Mouse (Mus musculus) embryonic facial prominence, embryonic 11.5 days (tissue): ENCODE results near the gene Lhx5. TPM values are rescaled to one million over a fixed set of nuclear protein-coding genes. Genes with fewer than 3 reads are reported as not detected.

Experiments used
- ATAC-seq: fragments of 200-750 bp; cut with Nextera tagmentation; replicated peaks from 2 replicates; pipeline ENCODE4 v1.8.0; 2017; ENCODE audit warnings: low read depth; ENCODE audit not compliant: insufficient number of reproducible peaks, low FRiP score, low TSS enrichment
- DNase-seq: peaks from one replicate; pipeline ENCODE4 v3.0.0-alpha.2; 2015; ENCODE audit warnings: low spot score
- H3K27ac ChIP-seq: fragments of 300-500 bp; sonication (generic); replicated peaks from 2 replicates; pipeline ENCODE4 v1.5.1; 2014; ENCODE audit warnings: mild to moderate bottlenecking, low read depth, low read length, control low read depth
- H3K27me3 ChIP-seq: fragments of 300-500 bp; sonication (generic); 2 replicates; pipeline ENCODE4 v1.6.1; 2014; ENCODE audit warnings: mild to moderate bottlenecking, low read length, moderate library complexity, mixed read lengths; ENCODE audit not compliant: control insufficient read depth, insufficient read depth
- H3K36me3 ChIP-seq: fragments of 300-500 bp; sonication (generic); replicated peaks from 2 replicates; pipeline ENCODE4 v1.6.1; 2014; ENCODE audit warnings: low read depth, mild to moderate bottlenecking, low read length, moderate library complexity, mixed read lengths; ENCODE audit not compliant: control insufficient read depth, insufficient read depth
- H3K4me1 ChIP-seq: fragments of 300-500 bp; sonication (generic); 2 replicates; pipeline ENCODE4 v1.6.1; 2014; ENCODE audit warnings: low read length, mixed read lengths; ENCODE audit not compliant: control insufficient read depth, insufficient read depth
- H3K4me2 ChIP-seq: fragments of 300-500 bp; sonication (generic); 2 replicates; pipeline ENCODE4 v1.6.1; 2014; ENCODE audit warnings: low read depth, mild to moderate bottlenecking, control low read depth, low read length, moderate library complexity
- H3K4me3 ChIP-seq: fragments of 300-500 bp; sonication (generic); 2 replicates; pipeline ENCODE4 v1.5.1; 2014; ENCODE audit warnings: low read depth, low read length, control low read depth
- H3K9ac ChIP-seq: fragments of 300-500 bp; sonication (generic); replicated peaks from 2 replicates; pipeline ENCODE4 v1.6.1; 2014; ENCODE audit warnings: mild to moderate bottlenecking, control low read depth, low read length
- H3K9me3 ChIP-seq: fragments of 300-500 bp; sonication (generic); replicated peaks from 2 replicates; pipeline ENCODE4 v1.6.1; 2016; ENCODE audit warnings: mild to moderate bottlenecking, low read length, inconsistent platforms, mixed read lengths; ENCODE audit not compliant: control insufficient read depth
- WGBS: fragments of 180-500 bp; shearing (Covaris S2); extraction: QIAGEN DNeasy Blood & Tissue Kit; methylation state at CpG from one replicate; pipeline ENCODE4 v1.1.7; 2014; 5-methylcytosine and 5-hydroxymethylcytosine counted together
- polyA plus RNA-seq: library from polyadenylated mRNA; unstranded; fragments of >200 nt; fragmentation: Nextera tagmentation; extraction: Ambion mirVana; gene quantifications from 2 replicates; pipeline ENCODE4 v1.2.1, GENCODE M21; 2014

Lhx5 gene
- polyA plus RNA-seq, 1 experiment from 2014 or later = 1.5 TPM

- H3K27ac ChIP-seq = no peak overlapping the region
- H3K9ac ChIP-seq = no peak overlapping the region
- no peak overlapping the region for H3K4me2 ChIP-seq
- no peaks in the 10 kb centered on the region for H3K27me3 ChIP-seq
- no peaks in the 10 kb centered on the region for H3K36me3 ChIP-seq
- no peaks in the 10 kb centered on the region for H3K4me1 ChIP-seq
- no peak overlapping the region for H3K4me3 ChIP-seq
- no peaks in the 10 kb centered on the region for H3K9me3 ChIP-seq
- no peak for DNase-seq
- 90% methylated on average over 6 of the region's 6 CpGs for WGBS
- no peak for ATAC-seq
Measured at GRCm38 (mm10) chr5:120468830-120469229, 37.3 kb downstream of the Lhx5 start.

GRCm38 (mm10) chr5:120471538-120471937 is 40.0 kb downstream of the Lhx5 start:
- H3K27ac ChIP-seq = no peak overlapping the region
- H3K4me3 ChIP-seq = no peak overlapping the region
- 36% methylated on average over 4 of the region's 4 CpGs for WGBS
- H3K27me3 ChIP-seq = no peaks in the 10 kb centered on the region
- H3K36me3 ChIP-seq = no peaks in the 10 kb centered on the region
- no peak for ATAC-seq
- no peak overlapping the region for H3K4me2 ChIP-seq
- H3K9ac ChIP-seq = no peak overlapping the region
- no peak for DNase-seq
- no peaks in the 10 kb centered on the region for H3K4me1 ChIP-seq
- no peaks in the 10 kb centered on the region for H3K9me3 ChIP-seq

GRCm38 (mm10) chr5:120472770-120473169 is 41.3 kb downstream of the Lhx5 start, which contains the start of gene Sdsl:
TSS of gene Sdsl (minus strand) at chr5:120472810.
- Histone ChIP-seq H3K9me3 (no peaks in the 10 kb centered on the region), H3K27me3 (no peaks in the 10 kb centered on the region), H3K27ac (no peak within 1 kb of the TSS), H3K9ac (no peak within 1 kb of the TSS), H3K4me1 (no peaks in the 10 kb centered on the region), H3K36me3 (no peaks in the 10 kb centered on the region), H3K4me3 (no peak within 1 kb of the TSS), H3K4me2 (no peak within 1 kb of the TSS)
- ATAC-seq = no peak
- WGBS = 76% methylated on average over 8 of the region's 8 CpGs
- DNase-seq = no peak

GRCm38 (mm10) chr5:120473361-120473760 is 41.9 kb downstream of the Lhx5 start:
- DNase-seq (no peak), ATAC-seq (no peak)
- WGBS = 95% methylated on average over 2 of the region's 2 CpGs
- H3K4me1 ChIP-seq = no peaks in the 10 kb centered on the region
- no peak overlapping the region for H3K4me2 ChIP-seq
- H3K4me3 ChIP-seq = no peak overlapping the region
- H3K9me3 ChIP-seq = no peaks in the 10 kb centered on the region
- H3K27me3 ChIP-seq = no peaks in the 10 kb centered on the region
- H3K27ac ChIP-seq = no peak overlapping the region
- no peak overlapping the region for H3K9ac ChIP-seq
- no peaks in the 10 kb centered on the region for H3K36me3 ChIP-seq

GRCm38 (mm10) chr5:120475861-120476260 is 44.4 kb downstream of the Lhx5 start:
- Histone ChIP-seq H3K27ac (no peak overlapping the region), H3K9ac (no peak overlapping the region), H3K27me3 (no peaks in the 10 kb centered on the region), H3K9me3 (no peaks in the 10 kb centered on the region), H3K36me3 (no peaks in the 10 kb centered on the region), H3K4me2 (no peak overlapping the region), H3K4me1 (no peaks in the 10 kb centered on the region), H3K4me3 (no peak overlapping the region)
- ATAC-seq (no peak; the same call in 1 of the 2 replicates), DNase-seq (no peak)
- 54% methylated on average over 8 of the region's 8 CpGs for WGBS

GRCm38 (mm10) chr5:120476296-120476695 is 44.8 kb downstream of the Lhx5 start, which contains the start of gene Sds:
TSS of gene Sds (plus strand) at chr5:120476526.
- ATAC-seq = no peak; the same call in 1 of the 2 replicates
- DNase-seq = no peak
- Histone ChIP-seq H3K27ac (no peak within 1 kb of the TSS), H3K9ac (no peak within 1 kb of the TSS), H3K4me3 (no peak within 1 kb of the TSS), H3K27me3 (no peaks in the 10 kb centered on the region), H3K4me1 (no peaks in the 10 kb centered on the region), H3K4me2 (no peak within 1 kb of the TSS), H3K36me3 (no peaks in the 10 kb centered on the region), H3K9me3 (no peaks in the 10 kb centered on the region)
- WGBS = 14% methylated on average over 13 of the region's 13 CpGs

- no peak overlapping the region for H3K4me2 ChIP-seq
- no peak for ATAC-seq
- H3K27ac ChIP-seq = no peak overlapping the region
- no peak overlapping the region for H3K4me3 ChIP-seq
- 90% methylated on average over 5 of the region's 5 CpGs for WGBS
- no peaks in the 10 kb centered on the region for H3K27me3 ChIP-seq
- H3K9me3 ChIP-seq = no peaks in the 10 kb centered on the region
- H3K4me1 ChIP-seq = no peaks in the 10 kb centered on the region
- H3K36me3 ChIP-seq = no peaks in the 10 kb centered on the region
- no peak overlapping the region for H3K9ac ChIP-seq
- DNase-seq = no peak
Measured at GRCm38 (mm10) chr5:120477993-120478392, 46.5 kb downstream of the Lhx5 start.

GRCm38 (mm10) chr5:120479538-120479937 is 48.0 kb downstream of the Lhx5 start:
- Histone ChIP-seq H3K9ac (no peak overlapping the region), H3K36me3 (no peaks in the 10 kb centered on the region; the same call in 1 of the 2 replicates), H3K27me3 (no peaks in the 10 kb centered on the region), H3K4me1 (no peaks in the 10 kb centered on the region), H3K9me3 (no peaks in the 10 kb centered on the region), H3K4me2 (no peak overlapping the region), H3K27ac (no peak overlapping the region), H3K4me3 (no peak overlapping the region)
- DNase-seq = no peak
- no peak for ATAC-seq
- WGBS = 74% methylated on average over 4 of the region's 4 CpGs
